In the genomic region with DNA sequence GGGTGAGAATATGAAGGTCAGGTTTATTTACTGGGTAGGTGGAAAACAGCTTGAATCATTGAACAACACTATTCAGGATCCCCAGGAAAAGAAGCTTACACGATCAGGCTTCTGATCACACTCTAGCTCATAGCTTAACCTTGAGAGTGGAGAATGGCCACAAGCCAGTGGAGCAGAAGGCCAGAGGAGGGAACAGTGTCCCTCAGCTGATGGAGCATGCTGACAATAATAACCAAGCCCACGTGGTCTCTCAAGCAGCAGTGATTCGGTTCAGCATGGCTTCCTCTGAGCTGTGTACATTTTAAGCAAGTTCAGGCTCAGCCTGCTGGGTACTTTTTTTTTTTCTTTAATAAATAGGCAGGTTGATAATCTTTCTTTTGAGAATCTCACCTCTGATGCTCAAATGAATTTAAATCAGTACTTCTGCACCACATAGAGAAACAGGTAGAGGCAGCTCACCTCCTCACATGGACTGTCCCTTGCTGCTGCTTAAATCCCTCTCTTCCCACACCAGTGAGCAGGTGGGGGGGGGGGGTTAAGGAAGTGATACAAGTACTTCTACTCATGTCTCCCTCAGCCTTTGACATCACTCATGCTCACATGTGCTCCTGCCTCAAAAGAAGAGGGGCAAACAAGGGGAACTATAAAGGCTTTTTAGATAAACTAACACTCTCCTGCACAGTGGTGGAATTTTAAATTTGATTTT, we compare ENCODE assay signal across 15 mouse cellular contexts.
DNase-seq lines count a peak whose midpoint lies in the region; ATAC-seq and TF ChIP-seq lines count a peak whose summit lies in the region.
"Had no signal": no experiment of that assay in that cellular context is flagged by ENCODE, and none has a peak within 500 bp of the region (broad histone marks: within the 10 kb centered on the region; RNA-seq: fewer than 3 reads in every experiment).

No protein-coding gene starts in this region.

- no peaks in the 10 kb centered on the region for H3K36me3 ChIP-seq in hindbrain, embryonic 15.5 days
- H3K36me3 ChIP-seq in hindbrain, embryonic 11.5 days (ENCODE audit: control insufficient read depth, insufficient read depth, low read length): no peaks in the 10 kb centered on the region
- H3K36me3 ChIP-seq in midbrain, postnatal 0 days (ENCODE audit: insufficient read depth, low read length): no peaks in the 10 kb centered on the region
- H3K36me3 ChIP-seq in midbrain, embryonic 11.5 days (ENCODE audit: control insufficient read depth, insufficient read depth, low read length): no peaks in the 10 kb centered on the region
- no peaks in the 10 kb centered on the region for H3K36me3 ChIP-seq in splenic B cell, adult 2 months (ENCODE audit: control insufficient read depth, insufficient read depth, low read length, poor library complexity, severe bottlenecking)
- no peaks in the 10 kb centered on the region for H3K36me3 ChIP-seq in forebrain, embryonic 13.5 days (ENCODE audit: poor library complexity, severe bottlenecking)
- H3K36me3 ChIP-seq: embryonic facial prominence, embryonic 10.5 days; G1E; intestine, embryonic 15.5 days; lung, embryonic 15.5 days had no signal

- no peaks in the 10 kb centered on the region for H3K9me3 ChIP-seq in hindbrain, embryonic 15.5 days
- H3K9me3 ChIP-seq in hindbrain, embryonic 11.5 days (ENCODE audit: control insufficient read depth, low read length): no peaks in the 10 kb centered on the region
- H3K9me3 ChIP-seq in midbrain, postnatal 0 days (ENCODE audit: low read length): no peaks in the 10 kb centered on the region
- H3K9me3 ChIP-seq in midbrain, embryonic 11.5 days (ENCODE audit: control insufficient read depth, low read length): no peaks in the 10 kb centered on the region
- H3K9me3 ChIP-seq in forebrain, embryonic 13.5 days (replicated peaks): no peaks in the 10 kb centered on the region
- H3K9me3 ChIP-seq: embryonic facial prominence, embryonic 10.5 days; G1E; intestine, embryonic 15.5 days; lung, embryonic 15.5 days; megakaryocyte, embryonic 14.5 days had no signal

- no peak overlapping the region for H3K9ac ChIP-seq in hindbrain, embryonic 15.5 days
- no peak overlapping the region for H3K9ac ChIP-seq in hindbrain, embryonic 11.5 days (ENCODE audit: low read depth, low read length)
- no peak overlapping the region for H3K9ac ChIP-seq in midbrain, postnatal 0 days (replicated peaks; ENCODE audit: low read length, poor library complexity, severe bottlenecking)
- no peak overlapping the region; the same call in 1 of the 2 replicates for H3K9ac ChIP-seq in midbrain, embryonic 11.5 days (ENCODE audit: low read length)
- H3K9ac ChIP-seq in forebrain, embryonic 13.5 days: no peak overlapping the region
- H3K9ac ChIP-seq: intestine, embryonic 15.5 days; lung, embryonic 15.5 days had no signal

- H3K27ac ChIP-seq in hindbrain, embryonic 15.5 days (replicated peaks): no peak overlapping the region
- H3K27ac ChIP-seq in hindbrain, embryonic 11.5 days (ENCODE audit: low read depth, low read length): no peak overlapping the region
- H3K27ac ChIP-seq in midbrain, postnatal 0 days (ENCODE audit: low read depth, low read length): no peak overlapping the region
- no peak overlapping the region for H3K27ac ChIP-seq in midbrain, embryonic 11.5 days (ENCODE audit: low read depth, low read length)
- H3K27ac ChIP-seq in cerebellum, adult 2 months (ENCODE audit: insufficient read depth, low read length): 0 out of 2 replicates have a peak overlapping the region, but pooled peaks have one; percentile 28
- no peak overlapping the region for H3K27ac ChIP-seq in forebrain, embryonic 13.5 days
- H3K27ac ChIP-seq: embryonic facial prominence, embryonic 10.5 days; intestine, embryonic 15.5 days; lung, embryonic 15.5 days had no signal

- H3K4me2 ChIP-seq in hindbrain, embryonic 15.5 days: no peak overlapping the region
- H3K4me2 ChIP-seq in hindbrain, embryonic 11.5 days (replicated peaks; ENCODE audit: low read depth, low read length): no peak overlapping the region
- no peak overlapping the region for H3K4me2 ChIP-seq in midbrain, postnatal 0 days (ENCODE audit: low read depth, low read length, poor library complexity, severe bottlenecking)
- no peak overlapping the region for H3K4me2 ChIP-seq in midbrain, embryonic 11.5 days
- H3K4me2 ChIP-seq in forebrain, embryonic 13.5 days: no peak overlapping the region
- H3K4me2 ChIP-seq: intestine, embryonic 15.5 days; lung, embryonic 15.5 days had no signal

- DNase-seq in hindbrain, embryonic 11.5 days (ENCODE audit: low spot score): no peak
- DNase-seq in midbrain, postnatal 0 days (ENCODE audit: low spot score): peak; percentile 78
- no peak for DNase-seq in midbrain, embryonic 11.5 days (ENCODE audit: low spot score, missing footprints)
- peak; percentile 66 to 81 for DNase-seq in cerebellum, adult 2 months
- peak; percentile 1 for DNase-seq in splenic B cell, adult 2 months (ENCODE audit: low read depth, low spot score)
- DNase-seq in heart, postnatal 25 days (ENCODE audit: low spot score): no peak
- DNase-seq: B cell, adult 2 months had no signal

- WGBS in hindbrain, embryonic 15.5 days: 42% methylated on average over 3 of the region's 3 CpGs
- 61% methylated on average over 3 of the region's 3 CpGs for WGBS in hindbrain, embryonic 11.5 days
- WGBS in midbrain, postnatal 0 days: 43% methylated on average over 3 of the region's 3 CpGs
- 57% methylated on average over 3 of the region's 3 CpGs for WGBS in midbrain, embryonic 11.5 days
- 9% methylated on average over 3 of the region's 3 CpGs for WGBS in cerebellum, adult 2 months
- WGBS in forebrain, embryonic 13.5 days: 58% methylated on average over 3 of the region's 3 CpGs

- TF ChIP-seq CTCF in midbrain, postnatal 0 days (IDR thresholded peaks at IDR 0.05): no peak
- no peak for TF ChIP-seq CTCF in cerebellum, adult 2 months (IDR thresholded peaks at IDR 0.05; ENCODE audit: borderline replicate concordance, insufficient read depth, low read depth, low read length)

- intact Hi-C loops in heart, postnatal 25 days (cut with DNase I): no loop called here

- TF ChIP-seq POLR2A in cerebellum, adult 2 months (IDR thresholded peaks at IDR 0.05; ENCODE audit: borderline replicate concordance, insufficient read depth, low read length): no peak

- H3K4me1 ChIP-seq in hindbrain, embryonic 15.5 days (replicated peaks): no peaks in the 10 kb centered on the region
- no peaks in the 10 kb centered on the region for H3K4me1 ChIP-seq in hindbrain, embryonic 11.5 days (replicated peaks; ENCODE audit: control insufficient read depth, insufficient read depth, low read length)
- H3K4me1 ChIP-seq in midbrain, postnatal 0 days (ENCODE audit: insufficient read depth, low read length): no peaks in the 10 kb centered on the region
- H3K4me1 ChIP-seq in midbrain, embryonic 11.5 days (ENCODE audit: control insufficient read depth, insufficient read depth, low read length): peaks cover 4% of the 10 kb centered on the region
- no peaks in the 10 kb centered on the region; the same call in 1 of the 2 replicates for H3K4me1 ChIP-seq in cerebellum, adult 2 months (ENCODE audit: control insufficient read depth, insufficient read depth, low read length)
- no peaks in the 10 kb centered on the region for H3K4me1 ChIP-seq in forebrain, embryonic 13.5 days
- H3K4me1 ChIP-seq: intestine, embryonic 15.5 days; lung, embryonic 15.5 days; megakaryocyte, embryonic 14.5 days had no signal

- no peaks in the 10 kb centered on the region for H3K27me3 ChIP-seq in hindbrain, embryonic 15.5 days
- H3K27me3 ChIP-seq in hindbrain, embryonic 11.5 days (ENCODE audit: control insufficient read depth, insufficient read depth, low read length): no peaks in the 10 kb centered on the region
- no peaks in the 10 kb centered on the region for H3K27me3 ChIP-seq in midbrain, postnatal 0 days (ENCODE audit: insufficient read depth, low read length)
- H3K27me3 ChIP-seq in midbrain, embryonic 11.5 days (ENCODE audit: control insufficient read depth, insufficient read depth, low read length): no peaks in the 10 kb centered on the region
- no peaks in the 10 kb centered on the region for H3K27me3 ChIP-seq in cerebellum, adult 2 months (ENCODE audit: control insufficient read depth, insufficient read depth, low read length)
- H3K27me3 ChIP-seq in splenic B cell, adult 2 months (ENCODE audit: control insufficient read depth, insufficient read depth, low read length, poor library complexity, severe bottlenecking): no peaks in the 10 kb centered on the region
- H3K27me3 ChIP-seq in forebrain, embryonic 13.5 days: no peaks in the 10 kb centered on the region
- H3K27me3 ChIP-seq: intestine, embryonic 15.5 days; lung, embryonic 15.5 days; megakaryocyte, embryonic 14.5 days had no signal

- peak; percentile 73 for ATAC-seq in hindbrain, embryonic 15.5 days (ENCODE audit: low FRiP score, low read depth)
- no peak for ATAC-seq in hindbrain, embryonic 11.5 days (ENCODE audit: low FRiP score)
- ATAC-seq in midbrain, postnatal 0 days (ENCODE audit: low FRiP score): peak; percentile 23; the same call in 1 of the 2 replicates
- ATAC-seq in midbrain, embryonic 11.5 days (ENCODE audit: low FRiP score): no peak
- ATAC-seq in forebrain, embryonic 13.5 days: no peak
- ATAC-seq: intestine, embryonic 15.5 days had no signal

- no peak overlapping the region for H3K4me3 ChIP-seq in hindbrain, embryonic 15.5 days
- no peak overlapping the region for H3K4me3 ChIP-seq in hindbrain, embryonic 11.5 days (ENCODE audit: low read depth, low read length)
- H3K4me3 ChIP-seq in midbrain, postnatal 0 days (ENCODE audit: low read depth, low read length): no peak overlapping the region
- H3K4me3 ChIP-seq in midbrain, embryonic 11.5 days (ENCODE audit: low read depth, low read length): no peak overlapping the region
- H3K4me3 ChIP-seq in cerebellum, adult 2 months (replicated peaks; ENCODE audit: insufficient read depth, low read depth, low read length): no peak overlapping the region
- no peak overlapping the region for H3K4me3 ChIP-seq in forebrain, embryonic 13.5 days
- H3K4me3 ChIP-seq: embryonic facial prominence, embryonic 10.5 days; intestine, embryonic 15.5 days; lung, embryonic 15.5 days; megakaryocyte, embryonic 14.5 days; myocyte had no signal

Comparison
In these comparisons a context has a peak if more than half of its experiments do, and no peak if none do; other contexts are left out.
1. ATAC-seq: peak in hindbrain, embryonic 15.5 days (single experiment) and midbrain, postnatal 0 days (single experiment); none in hindbrain, embryonic 11.5 days (single experiment), midbrain, embryonic 11.5 days (single experiment) and forebrain, embryonic 13.5 days (single experiment).
2. DNase-seq: peak in midbrain, postnatal 0 days (single experiment), cerebellum, adult 2 months (2 of 2) and splenic B cell, adult 2 months (single experiment); none in hindbrain, embryonic 11.5 days (single experiment), midbrain, embryonic 11.5 days (single experiment) and heart, postnatal 25 days (single experiment).